Mouse (Mus musculus): Measurements from ENCODE around the gene Irf1. TPM values are rescaled to one million over a fixed set of nuclear protein-coding genes. Genes with fewer than 3 reads are reported as not detected.

The Irf1 gene
- polyA plus RNA-seq, 1 experiment from 2014 or later, result 2.5 TPM

DNA sequence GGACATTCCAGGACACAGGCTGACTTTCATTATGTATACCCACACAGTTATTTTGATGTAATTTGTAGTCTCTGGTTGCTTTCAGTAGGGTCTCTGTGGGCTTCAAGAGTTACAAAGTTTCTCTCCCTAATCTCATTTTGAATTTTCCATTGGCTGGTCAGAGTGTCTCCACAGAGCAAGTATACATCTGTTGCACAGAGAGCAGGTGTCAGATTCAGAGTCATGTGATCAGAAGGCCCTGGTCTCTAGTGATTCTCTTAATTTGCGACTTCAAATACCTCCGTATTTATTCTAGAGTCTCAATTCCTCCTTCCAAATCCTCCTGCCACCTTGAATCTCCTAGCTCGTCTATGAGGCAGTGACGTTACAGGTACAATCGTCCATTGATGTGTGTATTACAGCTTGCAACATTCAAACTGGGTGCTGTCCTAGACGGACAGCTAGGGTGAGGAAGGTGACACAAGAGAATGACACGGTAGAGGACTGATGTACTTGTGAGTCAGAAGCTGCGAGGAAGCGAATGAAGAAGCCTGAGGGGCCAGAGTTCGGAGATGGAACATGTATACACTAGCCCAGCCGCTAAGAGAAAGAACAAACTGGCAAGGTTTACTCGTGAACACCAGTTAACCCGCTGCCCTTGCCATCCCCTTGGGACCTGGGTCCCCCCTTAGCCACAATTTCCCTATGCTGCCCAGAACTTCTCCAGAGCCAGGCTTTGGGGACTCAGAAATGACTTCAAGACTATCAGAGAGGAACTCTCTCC, 1.2 kb upstream of the Irf1 start:
- H3K9ac ChIP-seq (replicated peaks; ENCODE audit: low read depth, low read length), result no peak overlapping the region
- peaks cover 13% of the 10 kb centered on the region for H3K4me1 ChIP-seq (replicated peaks; ENCODE audit: control insufficient read depth, insufficient read depth, low read length)
- no peak for ATAC-seq
- H3K36me3 ChIP-seq (ENCODE audit: control insufficient read depth, insufficient read depth), result no peaks in the 10 kb centered on the region
- no peak overlapping the region for H3K4me2 ChIP-seq (ENCODE audit: low read length)
- no peak overlapping the region for H3K27ac ChIP-seq (ENCODE audit: low read length)
- H3K27me3 ChIP-seq (replicated peaks; ENCODE audit: control insufficient read depth, insufficient read depth, low read length), result peaks cover 7% of the 10 kb centered on the region; the same call in 1 of the 2 replicates
- H3K9me3 ChIP-seq (ENCODE audit: control insufficient read depth, low read length), result no peaks in the 10 kb centered on the region
- no peak overlapping the region for H3K4me3 ChIP-seq (replicated peaks; ENCODE audit: low read length)
- 80% methylated on average over 13 of the region's 13 CpGs for whole genome bisulfite sequencing

DNA sequence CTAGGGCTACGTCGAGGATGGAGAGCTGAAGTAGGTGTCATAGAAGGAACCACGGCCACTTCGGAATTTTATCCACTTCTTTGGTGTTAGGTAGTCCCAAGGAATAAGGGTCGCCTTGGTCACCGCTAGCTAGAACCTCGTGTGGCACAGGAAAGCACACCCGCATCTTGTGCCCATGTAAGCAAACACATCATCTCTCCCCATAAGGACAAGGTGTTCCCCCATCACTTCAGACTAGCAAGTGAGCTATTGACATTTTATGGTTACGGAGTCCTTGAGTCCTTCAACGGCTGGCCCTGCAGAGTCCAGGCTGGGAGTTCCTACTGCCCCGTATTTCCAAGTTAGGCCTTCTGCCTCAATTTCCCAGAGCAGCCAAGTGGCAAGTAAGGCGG, 633 bp upstream of the Irf1 start:
- Histone ChIP-seq H3K27me3 (replicated peaks; ENCODE audit: control insufficient read depth, insufficient read depth, low read length) (peaks cover 7% of the 10 kb centered on the region; the same call in 1 of the 2 replicates), H3K9me3 (ENCODE audit: control insufficient read depth, low read length) (no peaks in the 10 kb centered on the region), H3K9ac (replicated peaks; ENCODE audit: low read depth, low read length) (no peak overlapping the region; the same call in 1 of the 2 replicates), H3K4me2 (ENCODE audit: low read length) (peak overlapping the region; percentile 96), H3K36me3 (ENCODE audit: control insufficient read depth, insufficient read depth) (no peaks in the 10 kb centered on the region), H3K4me3 (replicated peaks; ENCODE audit: low read length) (peak overlapping the region; percentile 67), H3K27ac (ENCODE audit: low read length) (no peak overlapping the region), H3K4me1 (replicated peaks; ENCODE audit: control insufficient read depth, insufficient read depth, low read length) (peaks cover 8% of the 10 kb centered on the region)
- no peak for ATAC-seq
- WGBS, result 62% methylated on average over 12 of the region's 12 CpGs

DNA sequence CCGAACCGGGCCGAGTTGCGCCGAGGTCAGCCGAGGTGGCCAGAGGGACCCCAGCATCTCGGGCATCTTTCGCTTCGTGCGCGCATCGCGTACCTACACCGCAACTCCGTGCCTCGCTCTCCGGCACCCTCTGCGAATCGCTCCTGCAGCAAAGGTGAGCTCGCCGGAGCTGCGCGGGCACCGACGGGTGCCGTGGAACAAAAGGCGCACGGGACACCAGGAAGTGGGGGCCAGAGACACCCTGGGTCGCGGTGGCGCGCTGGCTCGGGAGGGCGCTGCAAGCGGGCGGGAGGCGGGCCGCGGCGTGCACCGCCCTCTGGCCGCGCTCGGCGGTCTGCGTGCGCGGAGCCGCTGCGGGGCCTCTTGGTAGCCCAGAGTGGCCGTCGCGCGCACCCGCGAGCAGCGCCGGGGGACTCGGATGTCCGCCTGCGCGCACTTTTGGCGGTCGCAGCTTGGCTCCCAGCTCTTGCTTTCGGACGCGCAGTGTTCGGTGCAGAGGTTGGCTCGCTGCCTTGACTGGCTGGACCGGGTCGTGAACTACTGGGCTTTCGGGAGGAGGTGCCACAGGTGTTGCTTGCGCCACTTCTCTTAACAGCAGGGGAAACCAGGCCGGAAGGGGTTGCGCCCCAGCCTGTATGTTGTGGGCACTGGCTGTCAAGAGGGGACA, 444 bp downstream of the Irf1 start:
- peaks cover 7% of the 10 kb centered on the region; the same call in 1 of the 2 replicates for H3K27me3 ChIP-seq (replicated peaks; ENCODE audit: control insufficient read depth, insufficient read depth, low read length)
- H3K9ac ChIP-seq (replicated peaks; ENCODE audit: low read depth, low read length), result peak overlapping the region; percentile 60
- H3K4me2 ChIP-seq (ENCODE audit: low read length), result peak overlapping the region; percentile 96
- peak overlapping the region; percentile 67 for H3K4me3 ChIP-seq (replicated peaks; ENCODE audit: low read length)
- under 1% methylated on average over 75 of the region's 75 CpGs for WGBS
- no peaks in the 10 kb centered on the region for H3K36me3 ChIP-seq (ENCODE audit: control insufficient read depth, insufficient read depth)
- no peaks in the 10 kb centered on the region for H3K9me3 ChIP-seq (ENCODE audit: control insufficient read depth, low read length)
- H3K4me1 ChIP-seq (replicated peaks; ENCODE audit: control insufficient read depth, insufficient read depth, low read length), result peaks cover 8% of the 10 kb centered on the region
- no peak overlapping the region for H3K27ac ChIP-seq (ENCODE audit: low read length)
- peak; percentile 82 for ATAC-seq

DNA sequence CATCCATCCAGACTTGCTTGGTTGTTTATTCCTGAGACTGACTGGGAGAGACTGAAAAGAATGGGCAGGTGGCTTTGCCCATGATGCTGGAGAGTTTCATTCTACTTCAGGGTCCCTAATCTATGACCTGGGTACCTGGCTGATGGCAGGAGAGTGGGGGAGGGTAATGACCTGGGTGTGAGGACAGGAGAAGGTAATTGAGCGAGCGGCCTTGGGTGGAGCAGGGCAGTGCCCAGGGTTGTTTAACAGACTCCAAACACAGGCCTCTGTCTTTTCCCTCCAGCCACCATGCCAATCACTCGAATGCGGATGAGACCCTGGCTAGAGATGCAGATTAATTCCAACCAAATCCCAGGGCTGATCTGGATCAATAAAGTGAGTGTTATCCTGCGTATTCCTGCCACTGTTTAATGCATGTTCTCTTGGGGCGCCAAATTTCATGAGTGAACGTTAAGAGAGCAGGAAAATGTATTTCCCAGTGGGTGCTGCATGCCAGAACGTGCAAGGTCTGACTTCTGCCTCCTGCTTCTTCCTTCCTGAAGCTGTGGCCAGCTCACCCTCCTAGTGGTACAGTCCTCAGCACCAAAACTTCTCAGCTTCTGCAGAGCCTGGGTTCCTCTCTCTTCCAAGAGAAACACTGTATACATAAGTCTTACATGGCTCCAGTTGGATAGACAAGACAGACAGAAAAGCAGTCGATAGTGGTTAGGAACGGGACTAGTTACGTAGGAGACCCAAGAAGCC, 1.4 kb downstream of the Irf1 start:
- Histone ChIP-seq H3K9me3 (ENCODE audit: control insufficient read depth, low read length) (no peaks in the 10 kb centered on the region), H3K4me3 (replicated peaks; ENCODE audit: low read length) (no peak overlapping the region), H3K4me2 (ENCODE audit: low read length) (no peak overlapping the region), H3K9ac (replicated peaks; ENCODE audit: low read depth, low read length) (no peak overlapping the region), H3K36me3 (ENCODE audit: control insufficient read depth, insufficient read depth) (no peaks in the 10 kb centered on the region), H3K4me1 (replicated peaks; ENCODE audit: control insufficient read depth, insufficient read depth, low read length) (peaks cover 8% of the 10 kb centered on the region), H3K27ac (ENCODE audit: low read length) (no peak overlapping the region), H3K27me3 (replicated peaks; ENCODE audit: control insufficient read depth, insufficient read depth, low read length) (peaks cover 7% of the 10 kb centered on the region; the same call in 1 of the 2 replicates)
- no peak for ATAC-seq
- WGBS, result 84% methylated on average over 11 of the region's 11 CpGs

DNA sequence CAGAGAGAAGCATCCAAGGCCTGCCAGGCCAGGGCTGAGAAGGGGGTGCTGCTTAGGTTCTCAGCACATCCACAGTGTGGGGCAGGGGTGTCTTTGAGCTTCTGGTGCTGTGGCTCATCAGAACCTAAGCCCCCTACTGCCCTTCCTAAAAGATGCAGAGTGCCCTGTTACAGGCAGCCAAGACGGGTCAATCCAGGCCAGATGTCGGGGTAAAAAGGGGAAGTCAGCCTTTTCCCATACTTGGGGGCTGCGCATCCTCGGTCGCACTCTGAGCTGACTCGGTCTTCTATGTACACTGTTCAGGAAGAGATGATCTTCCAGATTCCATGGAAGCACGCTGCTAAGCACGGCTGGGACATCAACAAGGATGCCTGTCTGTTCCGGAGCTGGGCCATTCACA, 2.7 kb downstream of the Irf1 start:
- Histone ChIP-seq H3K27ac (ENCODE audit: low read length) (no peak overlapping the region), H3K27me3 (replicated peaks; ENCODE audit: control insufficient read depth, insufficient read depth, low read length) (peaks cover 7% of the 10 kb centered on the region; the same call in 1 of the 2 replicates), H3K4me2 (ENCODE audit: low read length) (no peak overlapping the region), H3K9me3 (ENCODE audit: control insufficient read depth, low read length) (no peaks in the 10 kb centered on the region), H3K36me3 (ENCODE audit: control insufficient read depth, insufficient read depth) (no peaks in the 10 kb centered on the region), H3K4me1 (replicated peaks; ENCODE audit: control insufficient read depth, insufficient read depth, low read length) (peaks cover 8% of the 10 kb centered on the region), H3K9ac (replicated peaks; ENCODE audit: low read depth, low read length) (no peak overlapping the region), H3K4me3 (replicated peaks; ENCODE audit: low read length) (no peak overlapping the region)
- 82% methylated on average over 9 of the region's 9 CpGs for WGBS
- ATAC-seq, result no peak

DNA sequence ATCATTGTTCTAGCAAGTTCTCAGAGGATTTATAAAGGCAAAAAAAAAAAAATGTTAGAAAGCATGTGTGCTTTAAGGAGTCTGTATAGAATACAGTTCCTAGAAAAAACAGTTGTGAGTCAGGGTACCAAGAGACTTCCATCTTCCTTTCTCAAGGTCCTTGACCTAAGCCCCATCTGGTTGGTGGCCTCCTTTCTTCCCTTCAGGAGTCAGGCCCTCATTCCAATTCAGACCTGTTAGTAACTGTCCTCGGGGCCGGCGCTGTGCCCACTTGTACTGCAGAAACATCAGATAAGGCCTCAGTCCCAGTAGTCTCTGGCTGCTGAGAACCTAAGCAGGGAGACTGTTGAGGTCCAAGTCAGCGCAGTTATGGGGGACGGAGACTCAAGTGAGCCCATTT, 3.3 kb downstream of the Irf1 start, which contains the start of gene Gm17334:
Gene Gm17334 (minus strand): TSS at position 101 of the 400 bp plus-strand sequence.
- WGBS, result 87% methylated on average over 5 of the region's 5 CpGs
- no peak for ATAC-seq
- Histone ChIP-seq H3K9ac (replicated peaks; ENCODE audit: low read depth, low read length) (no peak within 1 kb of the TSS), H3K27ac (ENCODE audit: low read length) (no peak within 1 kb of the TSS), H3K4me1 (replicated peaks; ENCODE audit: control insufficient read depth, insufficient read depth, low read length) (peaks cover 8% of the 10 kb centered on the region), H3K9me3 (ENCODE audit: control insufficient read depth, low read length) (no peaks in the 10 kb centered on the region), H3K4me3 (replicated peaks; ENCODE audit: low read length) (no peak within 1 kb of the TSS), H3K27me3 (replicated peaks; ENCODE audit: control insufficient read depth, insufficient read depth, low read length) (peaks cover 7% of the 10 kb centered on the region; the same call in 1 of the 2 replicates), H3K36me3 (ENCODE audit: control insufficient read depth, insufficient read depth) (no peaks in the 10 kb centered on the region), H3K4me2 (ENCODE audit: low read length) (no peak within 1 kb of the TSS)

DNA sequence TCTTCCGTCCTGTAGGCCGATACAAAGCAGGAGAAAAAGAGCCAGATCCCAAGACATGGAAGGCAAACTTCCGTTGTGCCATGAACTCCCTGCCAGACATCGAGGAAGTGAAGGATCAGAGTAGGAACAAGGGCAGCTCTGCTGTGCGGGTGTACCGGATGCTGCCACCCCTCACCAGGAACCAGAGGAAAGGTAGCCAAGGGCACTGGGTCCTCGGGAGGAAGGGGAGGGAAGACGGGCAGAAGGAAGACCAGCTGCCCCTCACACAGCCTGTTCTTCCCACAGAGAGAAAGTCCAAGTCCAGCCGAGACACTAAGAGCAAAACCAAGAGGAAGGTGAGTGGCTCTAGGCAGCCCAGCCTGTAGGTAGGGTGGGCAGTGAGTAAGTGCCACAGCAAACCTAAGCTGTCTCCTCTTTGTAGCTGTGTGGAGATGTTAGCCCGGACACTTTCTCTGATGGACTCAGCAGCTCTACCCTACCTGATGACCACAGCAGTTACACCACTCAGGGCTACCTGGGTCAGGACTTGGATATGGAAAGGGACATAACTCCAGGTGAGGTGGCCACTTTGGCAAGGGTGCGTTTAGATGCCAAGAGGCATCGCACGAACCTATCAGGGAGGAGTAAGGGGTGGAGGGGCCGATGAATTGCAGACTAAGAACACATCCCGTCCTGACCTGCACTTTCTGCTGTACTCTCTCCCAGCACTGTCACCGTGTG, 4.0 kb downstream of the Irf1 start:
- Histone ChIP-seq H3K4me3 (replicated peaks; ENCODE audit: low read length) (no peak overlapping the region), H3K36me3 (ENCODE audit: control insufficient read depth, insufficient read depth) (no peaks in the 10 kb centered on the region), H3K27ac (ENCODE audit: low read length) (no peak overlapping the region), H3K27me3 (replicated peaks; ENCODE audit: control insufficient read depth, insufficient read depth, low read length) (peaks cover 7% of the 10 kb centered on the region; the same call in 1 of the 2 replicates), H3K9me3 (ENCODE audit: control insufficient read depth, low read length) (no peaks in the 10 kb centered on the region), H3K4me1 (replicated peaks; ENCODE audit: control insufficient read depth, insufficient read depth, low read length) (peaks cover 8% of the 10 kb centered on the region), H3K9ac (replicated peaks; ENCODE audit: low read depth, low read length) (no peak overlapping the region), H3K4me2 (ENCODE audit: low read length) (no peak overlapping the region)
- 93% methylated on average over 16 of the region's 16 CpGs for WGBS
- ATAC-seq, result no peak

DNA sequence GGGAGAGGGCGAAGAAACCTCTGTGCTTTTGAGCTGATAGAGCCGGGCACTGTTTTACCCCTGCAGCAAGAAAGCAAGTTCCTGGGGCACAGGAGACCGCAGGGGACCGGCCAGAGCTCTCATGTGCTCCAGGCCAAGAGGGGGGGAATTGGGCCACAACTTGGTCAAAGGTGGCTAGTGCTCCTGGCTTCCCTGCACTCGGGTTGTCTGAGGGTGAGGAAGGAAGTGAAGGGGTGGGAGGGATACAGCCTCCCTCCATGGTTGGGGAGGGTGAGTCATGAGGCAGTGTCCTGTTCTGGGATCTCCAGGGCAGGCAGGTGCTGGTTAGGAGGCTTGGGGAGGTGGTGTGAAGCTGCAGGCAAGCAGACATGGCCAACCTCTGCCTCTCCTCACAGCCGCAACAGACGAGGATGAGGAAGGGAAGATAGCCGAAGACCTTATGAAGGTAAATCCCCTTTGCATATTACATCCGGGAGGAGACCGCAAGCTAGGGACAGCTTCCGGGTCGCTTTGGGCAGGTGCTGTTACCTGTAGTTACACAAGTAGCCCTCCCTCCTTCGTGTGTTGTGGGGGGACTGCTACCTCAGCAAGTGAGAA, 4.9 kb downstream of the Irf1 start:
- H3K9ac ChIP-seq (replicated peaks; ENCODE audit: low read depth, low read length), result no peak overlapping the region
- H3K27ac ChIP-seq (ENCODE audit: low read length), result no peak overlapping the region
- no peaks in the 10 kb centered on the region; the same call in 1 of the 2 replicates for H3K27me3 ChIP-seq (replicated peaks; ENCODE audit: control insufficient read depth, insufficient read depth, low read length)
- 89% methylated on average over 13 of the region's 13 CpGs for WGBS
- no peak overlapping the region for H3K4me3 ChIP-seq (replicated peaks; ENCODE audit: low read length)
- no peak for ATAC-seq
- peaks cover 4% of the 10 kb centered on the region for H3K4me1 ChIP-seq (replicated peaks; ENCODE audit: control insufficient read depth, insufficient read depth, low read length)
- no peak overlapping the region for H3K4me2 ChIP-seq (ENCODE audit: low read length)
- H3K36me3 ChIP-seq (ENCODE audit: control insufficient read depth, insufficient read depth), result no peaks in the 10 kb centered on the region
- no peaks in the 10 kb centered on the region for H3K9me3 ChIP-seq (ENCODE audit: control insufficient read depth, low read length)
